Mouse (Mus musculus) adrenal gland, postnatal 0 days (tissue): Measurements from ENCODE around the gene Rnf4. TPM values are rescaled to one million over a fixed set of nuclear protein-coding genes. Genes with fewer than 3 reads are reported as not detected.

Source experiments
- polyA plus RNA-seq: library from polyadenylated mRNA; unstranded; fragments of >200 nt; fragmentation: Nextera tagmentation; extraction: Ambion mirVana; gene quantifications from 2 replicates; pipeline ENCODE4 v1.2.1, GENCODE M21; 2015

The Rnf4 gene
- 64.1 and 88.0 TPM in 2 replicates for polyA plus RNA-seq

GRCm38 (mm10) chr5:34336097-34336774 is at the start of gene Rnf4:
Gene Rnf4 (plus strand): TSS chr5:34336289.

GRCm38 (mm10) chr5:34288154-34288716 is 47.9 kb upstream of the Rnf4 start, which contains the start of the genes Zfyve28 and Cfap99:
Gene Zfyve28 (minus strand): TSS chr5:34288449.
Gene Cfap99 (plus strand): TSS chr5:34288600.

GRCm38 (mm10) chr5:34369341-34370021 is 33.4 kb downstream of the Rnf4 start, which contains the start of gene Fam193a:
Gene Fam193a (plus strand): TSS chr5:34369933.

Other genes starting within 250 kb of the Rnf4 start
- 0.91 and 1.1 TPM in 2 replicates for gene Poln, start 166.8 kb upstream of the Rnf4 start, polyA plus RNA-seq
- gene Haus3, start 166.8 kb upstream of the Rnf4 start, polyA plus RNA-seq: 25.8 and 28.4 TPM in 2 replicates
- 39.5 and 45.9 TPM in 2 replicates for gene Mxd4, start 148.6 kb upstream of the Rnf4 start, polyA plus RNA-seq
- 0.77 and 2.0 TPM in 2 replicates for gene Zfyve28, start 47.8 kb upstream of the Rnf4 start, polyA plus RNA-seq
- 0.06 TPM in 1 of 2 replicates, not detected in the other for gene Cfap99, start 47.7 kb upstream of the Rnf4 start, polyA plus RNA-seq
- 4.9 and 5.6 TPM in 2 replicates for gene Fam193a, start 33.6 kb downstream of the Rnf4 start, polyA plus RNA-seq
- 15.2 and 21.9 TPM in 2 replicates for gene Tnip2, start 177.7 kb downstream of the Rnf4 start, polyA plus RNA-seq
- 10.6 and 12.1 TPM in 2 replicates for gene Sh3bp2, start 189.5 kb downstream of the Rnf4 start, polyA plus RNA-seq
- 117 TPM in 2 replicates for gene Add1, start 237.4 kb downstream of the Rnf4 start, polyA plus RNA-seq